Mouse (Mus musculus) neural tube, embryonic 11.5 days (tissue): ENCODE measurements around the gene Gm8082. TPM values are rescaled to one million over a fixed set of nuclear protein-coding genes. Genes with fewer than 3 reads are reported as not detected.
"Not testable (repeated sequence)": the region's sequence is repeated elsewhere in the genome, so short reads cannot be mapped to it uniquely, and the experiment has no call there.

ENCODE experiments used
- ATAC-seq: fragments of 200-750 bp; cut with Nextera tagmentation; 2 replicates; pipeline ENCODE4 v1.8.0; 2017; ENCODE audit warnings: moderate number of reproducible peaks, mild to moderate bottlenecking, moderate TSS enrichment, moderate library complexity; ENCODE audit not compliant: insufficient read depth, low FRiP score, low TSS enrichment
- DNase-seq: peaks from one replicate; pipeline ENCODE4 v3.0.0-alpha.2; 2015; ENCODE audit warnings: low spot score
- H3K27ac ChIP-seq: fragments of 300-500 bp; sonication (generic); 2 replicates; pipeline ENCODE4 v1.5.1; 2014; ENCODE audit warnings: low read depth, mild to moderate bottlenecking, low read length
- H3K27me3 ChIP-seq: fragments of 300-500 bp; sonication (generic); 2 replicates; pipeline ENCODE4 v1.6.1; 2014; ENCODE audit warnings: mild to moderate bottlenecking, low read length, mixed read lengths; ENCODE audit not compliant: control insufficient read depth, insufficient read depth
- H3K36me3 ChIP-seq: fragments of 300-500 bp; sonication (generic); 2 replicates; pipeline ENCODE4 v1.6.1; 2014; ENCODE audit warnings: mild to moderate bottlenecking, low read length, moderate library complexity, mixed read lengths; ENCODE audit not compliant: control insufficient read depth, insufficient read depth
- H3K4me1 ChIP-seq: fragments of 300-500 bp; sonication (generic); 2 replicates; pipeline ENCODE4 v1.6.1; 2014; ENCODE audit warnings: low read length, mixed read lengths; ENCODE audit not compliant: control insufficient read depth, insufficient read depth
- H3K4me2 ChIP-seq: fragments of 300-500 bp; sonication (generic); 2 replicates; pipeline ENCODE4 v1.6.1; 2014; ENCODE audit warnings: low read depth, mild to moderate bottlenecking, moderate library complexity
- H3K4me3 ChIP-seq: fragments of 300-500 bp; sonication (generic); 2 replicates; pipeline ENCODE4 v1.5.1; 2014; ENCODE audit warnings: low read depth, low read length
- H3K9ac ChIP-seq: fragments of 300-500 bp; sonication (generic); 2 replicates; pipeline ENCODE4 v1.6.1; 2014; ENCODE audit warnings: mild to moderate bottlenecking, low read length
- H3K9me3 ChIP-seq: fragments of 300-500 bp; sonication (generic); 2 replicates; pipeline ENCODE4 v1.6.1; 2016; ENCODE audit warnings: low read length; ENCODE audit not compliant: control insufficient read depth
- WGBS: fragments of 180-500 bp; shearing (Covaris S2); extraction: QIAGEN DNeasy Blood & Tissue Kit; methylation state at CpG from one replicate; pipeline ENCODE4 v1.1.7; 2014; 5-methylcytosine and 5-hydroxymethylcytosine counted together
- polyA plus RNA-seq: library from polyadenylated mRNA; unstranded; fragments of >200 nt; fragmentation: Nextera tagmentation; extraction: Ambion mirVana; gene quantifications from 2 replicates; pipeline ENCODE4 v1.2.1, GENCODE M21; 2014

Gm8082 gene
- not detected in 2 replicates for polyA plus RNA-seq

GRCm38 (mm10) chr14:42993524-42993923 is at the start of gene Gm8082:
TSS of gene Gm8082 (minus strand) at chr14:42993624.
- not testable (repeated sequence) for H3K36me3 ChIP-seq, H3K4me2 ChIP-seq, H3K9me3 ChIP-seq

GRCm38 (mm10) chr14:43015528-43015927 is 22.1 kb upstream of the Gm8082 start, which contains the start of gene Gm10376:
TSS of gene Gm10376 (minus strand) at chr14:43015628.
- H3K9ac ChIP-seq, H3K9me3 ChIP-seq, ATAC-seq, H3K4me3 ChIP-seq, DNase-seq, H3K36me3 ChIP-seq, H3K4me2 ChIP-seq, H3K4me1 ChIP-seq, H3K27me3 ChIP-seq, H3K27ac ChIP-seq: not testable (repeated sequence)

More at GRCm38 (mm10) chr14:42993524-42993923, at the start of gene Gm8082:
- ATAC-seq, H3K4me1 ChIP-seq, H3K27ac ChIP-seq, H3K9ac ChIP-seq, DNase-seq, H3K4me3 ChIP-seq, H3K27me3 ChIP-seq: not testable (repeated sequence)
- WGBS = no CpG with 5 or more reads among the region's 1 CpGs

Other genes starting within 250 kb of the Gm8082 start
- not detected in 2 replicates for gene Gm3015, start 224.8 kb downstream of the Gm8082 start, polyA plus RNA-seq
- not detected in 2 replicates for gene Gm10377, start 195.6 kb downstream of the Gm8082 start, polyA plus RNA-seq
- gene Gm21977, start 140.1 kb downstream of the Gm8082 start, polyA plus RNA-seq = not detected in 2 replicates
- gene Gm10376, start 22.0 kb upstream of the Gm8082 start, polyA plus RNA-seq = not detected in 2 replicates
- not detected in 2 replicates for gene Gm8094, start 83.0 kb upstream of the Gm8082 start, polyA plus RNA-seq
- not detected in 2 replicates for gene Gm8104, start 107.0 kb upstream of the Gm8082 start, polyA plus RNA-seq
- not detected in 2 replicates for gene Gm7233, start 186.2 kb upstream of the Gm8082 start, polyA plus RNA-seq
- not detected in 2 replicates for gene Gm8122, start 241.7 kb upstream of the Gm8082 start, polyA plus RNA-seq